Mouse (Mus musculus): Measurements from ENCODE around the gene Haghl.

Gene Haghl

DNA sequence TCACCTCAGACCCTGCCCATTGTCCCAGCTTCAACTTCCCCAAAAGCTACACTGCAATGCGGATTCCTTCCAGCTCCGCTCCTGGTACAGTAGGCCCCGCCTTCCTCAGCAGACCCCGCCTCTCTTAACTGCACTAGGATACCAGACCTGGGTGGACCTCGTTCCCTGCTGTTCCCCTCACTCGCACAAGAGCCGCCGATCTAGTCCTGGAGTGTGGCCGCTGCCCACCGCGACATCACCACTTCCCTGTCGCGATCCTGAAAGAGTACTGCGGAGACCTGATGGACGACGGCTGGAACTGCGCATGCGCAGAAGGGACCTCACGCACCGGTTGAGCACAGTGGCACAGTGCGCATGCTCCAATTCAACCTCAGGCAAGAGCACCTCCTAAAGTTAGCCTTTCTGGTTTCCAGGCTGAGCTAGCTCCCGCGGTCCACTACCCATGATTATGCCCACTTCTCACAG is at the start of gene Haghl:
Gene Haghl, minus strand, starts transcription at position 393 of the 465 bp plus-strand sequence.
- DNase-seq (ENCODE audit: low spot score in 2 of 2) = peak; percentile 85 to 98

DNA sequence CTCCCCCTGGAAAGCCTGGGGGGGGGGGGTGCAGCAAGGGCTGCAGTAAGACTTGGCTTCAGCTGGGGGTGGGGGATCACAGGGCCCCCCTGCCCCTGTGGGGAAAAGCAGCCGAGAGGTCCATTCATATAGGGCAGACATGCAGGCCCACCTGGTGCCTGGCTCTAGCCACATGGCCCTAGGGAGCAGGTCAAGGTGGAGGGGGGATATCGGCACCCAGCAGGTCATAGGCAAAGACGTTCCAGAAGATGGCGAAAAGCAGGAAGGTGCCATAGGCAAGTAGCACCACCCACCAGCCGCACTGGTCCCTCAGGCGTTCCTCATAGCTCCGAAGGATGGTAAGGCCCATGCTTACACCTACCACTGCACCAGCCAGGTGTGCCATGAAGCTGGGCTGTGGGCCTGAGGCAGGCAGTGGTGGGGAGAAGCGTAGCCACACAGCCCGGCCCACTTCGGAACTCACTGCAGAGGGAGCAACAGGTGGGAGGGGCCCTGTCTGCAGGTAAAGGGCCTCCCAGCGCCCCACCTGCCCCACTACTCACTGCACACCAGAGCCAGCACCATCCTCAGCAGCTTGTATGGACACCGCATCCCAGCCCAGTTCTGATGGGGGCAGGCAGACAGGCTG is 49.2 kb upstream of the Haghl start:
- DNase-seq (ENCODE audit: low spot score in 2 of 2) = no peak

DNA sequence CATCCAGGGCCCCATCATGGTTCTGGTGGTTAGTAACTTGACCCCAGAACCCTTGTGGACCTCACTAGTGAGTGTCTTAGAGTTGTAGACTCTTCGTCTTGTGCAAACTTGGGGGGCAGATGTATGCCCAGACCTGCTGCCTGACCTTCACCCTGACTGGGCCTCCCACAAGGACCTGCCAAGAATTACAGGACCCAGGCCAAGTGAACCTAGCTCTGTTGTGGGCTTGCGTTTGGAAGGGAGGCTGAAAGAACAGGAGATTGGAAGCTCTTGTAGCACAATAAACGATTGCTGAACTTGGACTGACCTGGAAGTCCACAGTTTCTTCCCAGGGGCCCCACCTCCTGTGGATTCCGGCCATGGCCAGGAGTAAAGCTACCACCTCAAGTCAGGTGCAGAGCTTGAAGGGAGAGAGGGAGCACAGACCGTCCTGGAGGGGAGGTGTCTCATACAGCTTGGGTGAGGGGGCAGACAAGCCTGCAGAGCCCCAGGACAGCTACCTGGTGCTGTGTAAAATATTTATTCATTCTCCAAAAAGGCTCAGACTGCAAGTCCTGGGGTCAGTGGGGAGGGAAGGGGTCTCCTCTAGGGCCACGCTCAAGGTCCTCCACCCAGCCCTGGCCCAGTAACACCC is 48.6 kb upstream of the Haghl start:
- DNase-seq (ENCODE audit: low spot score in 2 of 2) = no peak

DNA sequence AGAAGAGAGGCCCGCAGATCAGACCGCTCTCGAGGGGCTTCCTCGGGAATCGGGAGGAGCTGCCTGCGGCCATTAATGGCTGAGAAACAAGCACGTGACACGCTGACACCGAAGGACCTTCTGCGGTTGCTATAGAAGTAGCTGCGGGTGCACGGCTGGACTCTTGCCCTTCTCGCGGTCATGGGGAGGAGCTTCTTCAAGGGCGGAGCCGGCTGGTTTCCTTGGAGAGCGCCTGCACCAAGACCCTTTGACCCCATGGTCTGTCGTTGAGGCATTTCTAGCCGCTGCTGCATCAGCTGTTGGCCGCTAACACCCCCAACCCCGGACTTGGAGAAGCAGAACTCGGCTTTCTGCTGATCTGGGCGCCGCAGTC is 47.8 kb upstream of the Haghl start, which contains the start of gene Stub1:
Gene Stub1, minus strand, starts transcription at position 114 of the 373 bp plus-strand sequence.
- peak in 1 of 2 experiments; percentile 86 for DNase-seq (ENCODE audit: low spot score in 2 of 2)

DNA sequence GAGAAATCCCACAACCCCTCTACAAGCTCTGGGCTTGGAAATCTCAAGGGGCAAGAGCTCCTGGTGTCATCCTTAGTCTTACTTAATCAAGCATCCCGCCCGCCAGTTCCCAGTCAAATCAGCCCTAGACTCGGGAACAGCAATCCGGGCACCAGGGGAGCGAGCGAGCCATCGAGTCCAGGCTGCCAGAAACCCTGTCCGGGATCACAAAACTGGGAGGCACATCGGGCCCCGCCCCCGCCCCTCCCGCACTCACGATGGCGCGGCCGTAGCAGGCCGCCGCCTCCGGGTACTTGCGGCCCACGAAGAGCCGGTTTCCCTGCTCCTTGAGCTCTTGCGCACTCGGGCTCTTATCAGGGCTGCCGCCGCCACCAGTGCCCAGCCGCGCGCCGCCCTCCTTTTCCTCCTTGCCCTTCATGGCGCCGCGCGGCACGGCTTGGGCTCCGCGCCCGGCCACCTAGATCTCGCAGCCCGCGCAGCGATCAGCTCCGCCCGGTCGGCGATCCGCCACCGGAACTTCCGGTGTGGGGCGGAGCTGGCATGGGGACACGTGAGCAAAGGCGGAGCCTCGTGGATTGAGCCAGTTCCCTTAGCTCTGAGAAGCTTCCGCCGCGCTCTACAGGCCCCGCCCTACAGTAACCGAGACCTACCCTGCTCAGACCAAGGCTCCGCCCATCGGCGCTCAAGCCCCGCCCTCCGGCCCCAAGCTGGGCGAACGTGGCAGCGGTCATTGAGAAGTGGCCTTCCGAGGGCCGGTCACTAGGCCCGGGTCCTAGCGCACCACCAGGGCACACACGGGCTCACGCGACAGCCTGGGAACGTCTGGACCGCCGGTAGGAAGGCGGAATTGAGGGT is 47.2 kb upstream of the Haghl start:
- DNase-seq (ENCODE audit: low spot score in 2 of 2) = peak; percentile 98 to 99

DNA sequence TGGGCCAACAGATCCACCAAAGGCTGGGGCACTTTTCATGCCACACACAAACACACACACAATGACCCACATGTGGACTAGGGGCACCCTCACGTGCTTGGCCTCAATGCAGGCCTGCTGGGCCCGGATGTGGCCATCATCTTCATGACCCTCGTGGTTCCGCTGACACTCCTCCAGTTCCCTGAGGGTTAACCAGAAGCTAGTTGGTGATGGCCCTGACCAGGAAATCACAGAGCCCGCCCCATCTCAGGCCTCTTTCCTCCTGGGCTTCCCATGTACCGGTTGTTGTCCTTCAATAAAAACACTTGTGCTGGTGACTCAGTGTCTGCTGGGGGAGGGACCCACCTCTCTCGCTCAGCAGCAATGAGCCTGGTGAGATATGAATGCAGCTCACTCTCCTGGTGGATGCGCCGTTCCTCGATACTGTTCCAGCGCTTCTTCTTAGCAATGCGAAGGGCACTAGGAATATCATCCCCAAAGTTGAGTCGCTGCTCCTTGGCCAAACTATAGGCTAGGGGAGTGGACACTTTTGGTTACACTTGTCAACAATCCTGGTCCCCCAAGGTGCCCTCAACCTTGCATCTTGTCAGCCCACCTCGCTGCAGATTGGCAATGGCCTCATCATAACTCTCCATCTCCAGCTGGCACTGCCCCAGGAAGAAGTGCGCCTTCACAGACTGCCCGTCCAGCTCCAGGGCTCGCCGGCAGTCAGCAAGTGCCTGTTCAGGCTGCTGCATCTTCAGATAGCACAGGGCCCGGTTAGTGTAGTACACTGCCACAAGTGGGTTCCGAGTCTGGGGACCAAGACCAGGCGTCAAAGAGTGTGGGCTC is 46.2 kb upstream of the Haghl start:
- DNase-seq (ENCODE audit: low spot score in 2 of 2) = no peak

DNA sequence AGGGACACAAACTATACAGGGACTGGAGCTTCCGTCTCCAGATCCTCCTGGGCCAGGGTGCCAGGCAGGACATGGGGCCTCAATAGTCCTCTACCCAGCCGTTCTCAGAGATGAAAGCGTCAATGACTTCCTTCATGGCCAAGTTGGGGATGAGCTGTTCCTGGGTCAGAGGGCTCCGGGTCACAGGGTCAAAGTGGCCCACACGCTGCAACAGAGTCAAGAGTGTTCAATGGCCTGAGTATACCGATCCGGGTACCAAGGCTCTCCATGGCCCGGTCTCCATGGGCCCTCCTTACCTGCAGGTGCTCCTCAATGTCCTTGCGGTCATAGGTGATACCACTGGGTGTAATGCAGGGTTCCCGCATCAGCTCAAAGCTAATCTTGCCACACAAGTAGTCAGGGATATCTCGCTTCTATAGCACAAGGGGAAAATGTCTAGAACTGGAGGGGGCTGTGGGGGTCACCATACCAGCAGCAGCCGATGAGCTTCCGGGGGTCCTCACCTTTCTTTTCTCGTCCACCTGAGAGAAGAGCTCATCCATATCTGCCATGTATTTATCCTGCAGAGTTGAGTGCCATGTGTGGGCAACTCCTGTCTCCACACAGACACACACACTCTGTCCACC is 45.4 kb upstream of the Haghl start:
- no peak for DNase-seq (ENCODE audit: low spot score in 2 of 2)

DNA sequence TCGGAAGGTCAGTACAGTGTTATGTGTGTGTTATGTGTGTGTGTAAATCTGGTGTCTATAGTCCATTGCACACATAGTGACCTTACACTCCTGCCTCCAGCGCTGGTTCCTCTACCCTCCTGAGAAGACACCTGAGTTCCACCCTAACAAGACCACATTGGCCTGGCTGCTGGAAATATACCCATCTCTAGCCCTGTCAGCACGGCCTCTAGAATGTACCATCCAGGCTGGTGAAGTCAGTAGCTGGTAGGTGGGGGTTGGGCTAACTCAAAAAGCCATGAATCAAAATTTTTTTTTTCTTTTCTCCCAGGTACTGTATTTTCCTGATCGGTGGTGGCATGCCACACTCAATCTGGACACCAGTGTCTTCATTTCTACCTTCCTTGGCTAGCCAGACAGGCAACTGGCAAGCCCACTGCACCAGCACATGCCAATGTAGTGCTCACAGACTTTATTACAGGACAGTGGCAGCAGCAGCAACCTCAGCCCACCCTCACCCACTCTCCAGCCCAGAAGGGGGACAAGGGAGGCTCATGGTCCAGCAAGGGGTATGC is 44.8 kb upstream of the Haghl start:
- DNase-seq (ENCODE audit: low spot score in 2 of 2) = no peak

DNA sequence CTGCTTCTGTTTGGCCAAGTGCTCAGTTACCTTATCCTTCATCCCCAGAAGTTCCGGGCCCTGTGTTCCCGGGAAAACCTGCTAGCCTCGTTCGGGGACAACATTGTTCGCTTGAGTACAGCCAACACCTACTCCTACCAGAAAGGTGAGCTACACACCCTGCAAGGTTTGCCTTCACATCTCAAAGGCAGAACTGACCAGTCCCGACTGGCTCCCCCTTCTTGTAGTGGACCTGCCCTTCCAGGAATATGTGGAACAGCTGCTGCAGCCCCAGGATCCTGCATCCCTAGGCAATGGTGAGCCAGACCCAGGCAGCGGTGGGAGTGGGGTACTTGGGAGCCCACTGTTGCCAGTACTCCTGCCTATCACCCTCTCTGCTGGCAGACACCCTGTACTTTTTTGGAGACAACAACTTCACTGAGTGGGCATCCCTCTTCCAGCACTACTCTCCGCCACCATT is 44.1 kb upstream of the Haghl start:
- no peak for DNase-seq (ENCODE audit: low spot score in 2 of 2)

DNA sequence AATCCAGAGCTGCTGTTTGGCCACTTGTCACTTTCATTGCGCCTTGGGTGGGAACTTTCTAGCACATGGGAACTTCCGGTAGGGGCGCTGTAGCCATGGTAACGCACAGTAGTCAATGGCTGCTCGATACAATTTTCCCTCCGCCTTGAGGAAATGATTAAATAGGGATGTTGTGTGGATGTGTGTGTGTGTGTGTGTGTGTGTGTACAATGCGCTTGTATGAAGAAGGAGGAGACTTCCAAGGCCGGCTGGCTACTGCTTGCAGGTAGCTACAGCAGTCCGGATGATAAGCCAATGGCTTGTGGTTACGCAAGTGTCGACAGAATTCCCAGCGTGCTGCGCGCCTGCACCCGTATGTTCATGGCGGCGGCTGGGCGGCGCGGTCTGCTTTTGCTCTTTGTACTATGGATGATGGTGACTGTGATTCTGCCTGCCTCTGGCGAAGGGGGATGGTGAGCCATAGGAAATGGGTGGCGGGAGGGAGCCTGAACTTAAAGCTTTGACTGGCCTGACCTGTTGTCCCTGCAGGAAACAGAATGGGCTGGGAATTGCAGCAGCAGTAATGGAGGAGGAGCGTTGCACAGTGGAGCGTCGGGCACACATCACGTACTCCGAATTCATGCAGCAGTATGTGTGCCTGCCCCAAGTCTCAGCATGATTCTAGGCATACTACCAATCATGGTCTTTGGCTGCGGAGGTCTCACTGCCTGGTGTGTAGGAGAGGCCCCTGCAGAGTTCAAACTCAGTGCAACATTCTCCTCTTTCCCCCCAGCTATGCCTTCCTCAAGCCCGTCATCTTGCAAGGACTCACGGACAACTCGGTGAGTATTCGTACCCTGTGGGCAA is 43.5 kb upstream of the Haghl start, which contains the start of gene Jmjd8:
Gene Jmjd8, plus strand, starts transcription at position 156 of the 846 bp plus-strand sequence.
- peak in 1 of 2 experiments; percentile 84 for DNase-seq (ENCODE audit: low spot score in 2 of 2)

DNA sequence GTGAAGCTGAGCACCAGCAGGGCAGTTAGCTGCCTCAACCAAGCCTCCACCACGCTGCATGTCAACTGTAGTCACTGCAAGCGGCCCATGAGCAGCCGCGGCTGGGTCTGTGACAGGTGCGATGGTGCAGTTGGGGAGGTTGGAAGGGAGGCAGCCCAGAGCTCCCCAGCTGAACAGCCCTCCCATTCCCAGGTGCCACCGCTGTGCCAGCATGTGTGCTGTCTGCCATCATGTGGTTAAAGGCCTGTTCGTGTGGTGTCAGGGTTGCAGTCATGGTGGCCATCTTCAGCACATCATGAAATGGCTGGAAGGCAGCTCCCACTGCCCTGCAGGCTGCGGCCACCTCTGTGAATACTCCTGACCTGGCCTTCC is 42.7 kb upstream of the Haghl start:
- no peak for DNase-seq (ENCODE audit: low spot score in 2 of 2)

DNA sequence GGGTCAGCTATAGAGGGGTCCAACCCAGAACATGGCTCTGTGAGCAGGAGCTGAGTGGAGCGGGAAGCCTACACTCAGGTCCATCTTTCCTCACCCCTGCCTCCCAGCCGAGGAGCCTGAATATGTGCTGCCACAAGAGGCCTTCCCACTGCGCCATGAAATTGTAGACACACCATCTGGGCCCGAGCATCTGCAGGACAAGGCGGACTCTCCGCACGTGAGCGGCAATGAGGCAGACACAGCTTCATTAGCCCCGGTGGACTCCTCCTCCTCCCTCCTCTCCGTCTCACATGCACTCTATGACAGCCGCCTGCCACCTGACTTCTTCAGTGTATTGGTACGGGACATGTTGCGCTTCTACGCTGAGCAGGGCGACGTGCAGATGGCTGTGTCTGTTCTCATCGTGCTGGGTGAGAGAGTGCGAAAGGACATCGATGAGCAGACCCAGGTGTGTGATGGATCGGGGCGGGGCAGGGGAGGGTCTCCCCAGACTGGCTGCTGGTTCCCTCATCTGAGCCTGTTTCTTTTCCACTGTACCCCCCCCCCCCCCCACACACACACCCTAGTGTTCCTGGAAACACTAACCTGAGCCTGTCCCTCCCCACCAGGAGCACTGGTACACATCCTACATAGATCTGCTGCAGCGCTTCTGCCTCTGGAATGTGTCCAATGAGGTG is 42.2 kb upstream of the Haghl start:
- DNase-seq (ENCODE audit: low spot score in 2 of 2) = no peak

DNA sequence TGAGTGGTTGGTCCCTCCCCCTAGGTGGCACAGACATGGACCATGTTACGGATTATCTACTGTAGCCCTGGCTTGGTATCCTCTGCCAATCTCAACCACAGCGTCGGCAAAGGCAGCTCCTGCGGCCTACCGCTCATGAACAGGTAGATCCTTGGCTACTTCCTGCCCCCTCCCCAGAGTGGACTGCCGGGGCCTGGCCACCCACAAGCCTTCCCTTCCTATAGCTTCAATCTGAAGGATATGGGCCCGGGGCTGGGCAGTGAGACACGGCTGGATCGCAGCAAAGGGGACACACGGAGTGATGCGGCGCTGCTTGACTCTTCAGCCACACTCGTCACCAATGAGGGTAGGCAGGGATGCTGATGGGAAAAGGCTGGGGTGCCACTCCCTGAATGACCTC is 41.5 kb upstream of the Haghl start:
- no peak for DNase-seq (ENCODE audit: low spot score in 2 of 2)

DNA sequence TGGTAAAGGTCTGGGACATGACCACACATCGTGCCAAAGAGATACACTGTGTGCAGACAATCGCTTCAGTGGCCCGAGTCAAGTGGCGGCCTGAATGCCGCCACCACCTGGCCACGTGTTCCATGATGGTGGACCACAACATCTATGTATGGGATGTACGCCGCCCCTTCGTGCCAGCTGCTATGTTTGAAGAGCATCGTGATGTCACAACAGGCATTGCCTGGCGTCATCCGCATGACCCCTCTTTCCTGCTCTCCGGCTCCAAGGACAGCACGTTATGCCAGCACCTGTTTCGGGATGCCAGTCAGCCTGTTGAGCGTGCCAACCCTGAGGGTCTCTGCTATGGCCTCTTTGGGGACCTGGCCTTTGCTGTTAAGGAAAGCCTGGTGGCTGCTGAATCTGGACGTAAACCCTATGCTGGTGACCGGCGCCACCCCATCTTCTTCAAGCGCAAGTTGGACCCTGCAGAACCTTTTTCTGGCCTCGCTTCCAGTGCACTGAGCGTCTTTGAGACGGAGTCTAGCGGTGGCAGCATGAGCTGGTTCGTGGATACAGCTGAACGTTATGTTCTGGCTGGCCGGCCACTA is 40.6 kb upstream of the Haghl start:
- DNase-seq (ENCODE audit: low spot score in 2 of 2) = no peak

DNA sequence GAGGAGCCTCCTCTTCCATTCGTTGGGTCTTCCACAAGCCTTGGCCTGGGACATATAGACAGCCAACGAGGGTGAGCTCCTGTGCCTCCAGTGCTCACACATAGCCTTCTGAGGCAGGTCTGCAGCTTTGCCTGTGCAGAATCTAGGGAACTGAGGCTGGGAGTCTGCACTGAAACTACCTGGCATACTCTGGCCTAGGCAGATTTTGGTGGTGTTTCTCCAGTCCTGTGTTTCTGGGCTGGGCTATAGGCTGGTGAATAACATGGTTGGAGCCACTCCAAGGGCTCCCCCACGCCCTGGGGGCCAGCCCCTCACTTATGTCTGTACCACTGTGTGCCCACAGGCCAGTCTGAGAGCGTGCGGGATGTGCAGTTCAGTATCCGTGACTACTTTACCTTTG is 39.8 kb upstream of the Haghl start:
- DNase-seq (ENCODE audit: low spot score in 2 of 2) = no peak

DNA sequence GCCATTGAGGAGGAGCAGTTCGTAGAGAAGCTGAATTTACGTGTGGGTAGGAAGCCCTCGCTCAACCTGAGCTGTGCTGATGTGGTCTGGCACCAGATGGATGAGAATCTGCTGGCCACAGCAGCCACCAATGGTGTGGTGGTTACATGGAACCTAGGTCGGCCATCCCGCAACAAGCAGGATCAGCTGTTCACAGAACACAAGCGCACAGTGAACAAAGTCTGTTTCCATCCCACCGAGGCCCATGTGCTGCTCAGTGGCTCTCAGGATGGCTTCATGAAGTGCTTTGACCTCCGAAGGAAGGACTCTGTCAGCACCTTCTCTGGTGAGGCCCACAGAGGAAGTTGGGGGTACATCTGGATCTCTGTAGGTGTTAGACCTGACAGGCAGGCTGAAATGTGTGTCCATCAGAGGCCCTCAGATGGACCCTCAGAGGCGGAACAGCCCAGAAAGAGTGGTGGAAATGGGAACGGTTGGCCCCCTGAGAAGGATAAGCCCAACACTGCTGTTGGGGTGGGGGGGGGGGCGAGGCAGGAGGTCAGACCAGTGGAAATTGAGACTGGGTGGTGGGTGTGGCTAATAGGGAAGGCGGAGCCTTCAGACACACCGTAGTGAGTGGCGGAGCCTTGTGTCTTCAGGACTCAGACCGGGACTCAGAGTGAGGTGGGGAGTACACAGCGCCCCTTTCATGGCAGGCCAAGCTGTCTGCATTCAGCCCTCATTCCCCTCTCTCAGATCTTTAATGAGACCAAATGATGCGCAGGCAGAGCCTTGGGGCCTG is 39.1 kb upstream of the Haghl start:
- DNase-seq (ENCODE audit: low spot score in 2 of 2) = no peak

DNA sequence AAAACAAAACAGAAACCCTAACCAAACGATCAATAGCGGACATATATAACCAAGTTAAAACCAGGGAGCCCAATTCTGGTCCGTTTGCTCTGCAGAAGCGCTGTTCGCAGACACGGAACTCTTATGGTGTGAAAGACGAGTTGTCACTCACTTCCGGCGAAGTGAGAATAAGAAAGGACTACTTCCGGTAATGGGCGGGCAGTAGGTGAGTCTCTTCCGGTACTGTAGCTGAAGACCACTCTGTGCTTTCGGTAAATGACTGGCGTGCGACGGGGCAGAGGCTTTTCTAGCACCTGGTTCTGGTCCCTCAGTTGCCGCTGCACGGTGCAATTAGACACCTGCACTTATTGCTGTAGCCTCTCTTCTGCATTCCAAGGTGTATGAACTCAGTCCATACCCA is 38.0 kb upstream of the Haghl start, which contains the start of gene Wdr24:
Gene Wdr24, plus strand, starts transcription at position 176 of the 400 bp plus-strand sequence.
- peak in 1 of 2 experiments; percentile 87 for DNase-seq (ENCODE audit: low spot score in 2 of 2)
